Mouse (Mus musculus): Measurements from ENCODE around the gene Syn3.

Gene Syn3

DNA sequence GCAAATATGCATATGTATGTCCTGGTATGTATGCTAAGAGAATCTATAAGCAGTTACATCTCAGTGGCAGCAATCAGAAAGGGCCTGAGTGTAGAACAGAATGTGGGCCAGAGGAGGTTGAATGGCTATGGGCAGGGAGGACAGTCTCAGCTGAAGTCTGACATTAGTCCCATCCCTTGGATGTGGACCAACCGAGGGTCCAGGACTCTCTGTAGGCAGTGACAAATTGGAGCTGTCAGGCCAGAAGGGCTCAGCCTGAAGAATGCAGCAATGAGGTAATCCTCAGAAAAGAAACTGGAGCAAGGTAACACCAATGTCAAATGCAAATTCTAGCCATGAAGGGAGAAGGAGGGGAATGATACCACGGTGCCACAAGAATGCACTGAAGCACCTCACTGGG is 421.4 kb downstream of the Syn3 start:
- DNase-seq = peak in 1 of 2 experiments; percentile 36

DNA sequence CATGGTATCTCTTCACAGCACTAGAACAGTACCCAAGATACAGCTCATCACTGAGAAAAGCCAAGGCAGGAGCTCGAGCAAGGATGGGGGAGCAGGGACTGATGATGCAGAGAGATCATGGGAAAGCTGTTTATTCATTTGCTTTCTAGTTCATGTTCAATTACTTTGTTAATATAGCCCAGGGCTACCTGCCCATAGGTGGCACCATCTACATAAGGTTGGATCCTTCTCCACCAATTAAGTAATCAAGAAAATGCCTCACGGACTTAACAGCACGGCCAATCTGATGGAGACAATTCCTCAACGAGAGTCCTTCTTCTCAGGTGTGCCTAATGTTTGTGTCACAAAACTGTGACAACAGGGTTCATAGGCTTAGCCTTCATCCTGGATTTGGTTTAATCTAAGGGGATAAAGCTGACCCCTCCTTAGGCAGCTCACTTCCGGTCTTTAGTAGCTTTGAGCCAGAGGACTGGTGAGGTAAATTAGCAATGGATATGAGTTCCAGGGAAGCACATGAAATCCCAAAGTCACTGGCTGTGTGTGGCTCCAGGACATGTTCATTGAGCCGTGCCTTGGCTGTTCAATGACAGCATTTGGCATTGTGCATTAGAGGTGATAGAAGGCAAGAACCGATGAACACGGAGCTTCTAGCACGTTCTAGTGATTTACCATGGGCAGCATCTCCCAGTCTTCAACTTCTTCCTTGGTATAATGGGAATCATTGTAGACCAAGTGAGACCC is 423.6 kb downstream of the Syn3 start:
- peak; percentile 56 to 60 for DNase-seq

DNA sequence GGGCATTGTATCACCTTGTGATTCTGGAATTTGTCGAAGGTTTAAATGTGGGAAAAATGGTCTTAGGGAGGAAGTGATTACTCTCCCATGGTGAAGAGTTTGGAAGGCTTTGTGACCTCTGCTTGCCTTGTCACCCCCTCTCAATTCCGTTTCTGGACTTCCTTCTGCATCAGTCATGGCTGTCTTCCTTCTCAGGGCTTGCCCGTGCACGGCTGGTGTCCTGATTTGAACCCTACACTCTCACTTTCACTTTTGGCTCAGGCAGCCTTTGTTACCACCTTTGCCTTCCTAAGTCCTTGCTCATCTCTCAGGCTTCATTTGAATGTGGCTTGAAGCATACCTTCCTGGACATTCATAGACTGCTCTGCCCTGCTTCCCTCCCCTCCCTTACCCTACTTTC is 424.6 kb downstream of the Syn3 start:
- no peak for DNase-seq

DNA sequence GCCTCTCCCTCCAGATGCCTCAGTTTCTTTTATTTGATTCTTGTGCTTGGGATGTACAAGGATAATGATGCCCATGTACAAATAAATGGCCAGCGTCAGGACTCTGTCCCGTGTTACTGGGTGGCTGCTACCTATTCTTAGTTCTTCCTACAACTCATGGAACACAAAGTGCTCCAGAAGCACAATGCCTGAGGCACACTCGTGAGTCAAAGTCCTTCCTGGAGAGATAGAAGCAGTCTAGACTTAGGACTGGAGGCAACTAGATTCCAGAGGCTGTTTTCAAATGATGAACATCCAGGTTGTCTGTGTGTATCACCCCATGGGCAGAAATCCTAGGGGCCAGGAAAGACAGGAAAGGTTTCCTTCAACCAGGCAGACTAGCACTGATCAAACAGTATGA is 427.9 kb downstream of the Syn3 start:
- no peak for DNase-seq

DNA sequence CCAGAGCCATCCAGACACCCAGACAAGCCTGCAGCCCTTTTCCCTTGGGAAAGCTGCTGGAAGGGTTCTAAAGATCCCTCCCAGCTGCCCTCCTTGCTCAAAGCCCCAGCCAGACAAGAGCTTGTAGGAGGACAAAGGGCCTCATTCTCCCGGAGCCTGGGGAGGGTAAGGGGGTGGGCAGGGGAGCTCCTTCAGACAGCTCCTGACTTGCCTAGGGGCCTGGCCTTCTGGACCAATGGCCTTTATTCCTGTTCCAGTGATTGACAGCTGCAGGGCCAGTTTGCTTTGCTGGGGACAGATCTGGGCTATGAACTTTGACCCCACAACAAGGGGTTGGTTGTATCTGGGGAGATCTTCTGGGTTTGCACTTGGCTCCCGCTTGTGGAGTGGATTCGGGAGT is 429.4 kb downstream of the Syn3 start:
- DNase-seq = no peak

DNA sequence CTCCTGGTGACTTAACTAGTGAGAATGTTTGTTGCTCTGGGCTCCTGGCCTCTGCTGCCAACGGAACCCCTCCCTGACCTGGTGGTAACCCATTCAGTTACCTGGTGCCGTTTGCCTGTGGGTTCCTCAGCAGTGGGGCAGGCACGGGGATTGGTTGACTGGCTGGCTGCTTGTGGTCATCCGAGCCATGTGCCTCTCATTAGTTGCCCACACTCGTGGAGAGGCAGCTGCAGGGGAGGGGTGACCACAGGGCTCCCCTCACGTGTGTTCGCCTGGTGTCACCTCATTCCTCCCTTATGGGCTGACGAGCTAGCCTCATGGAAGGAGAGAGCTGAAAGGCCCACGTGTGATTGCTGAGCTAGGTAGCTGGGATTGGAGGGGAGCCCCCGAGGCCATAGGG is 430.8 kb downstream of the Syn3 start:
- no peak for DNase-seq

DNA sequence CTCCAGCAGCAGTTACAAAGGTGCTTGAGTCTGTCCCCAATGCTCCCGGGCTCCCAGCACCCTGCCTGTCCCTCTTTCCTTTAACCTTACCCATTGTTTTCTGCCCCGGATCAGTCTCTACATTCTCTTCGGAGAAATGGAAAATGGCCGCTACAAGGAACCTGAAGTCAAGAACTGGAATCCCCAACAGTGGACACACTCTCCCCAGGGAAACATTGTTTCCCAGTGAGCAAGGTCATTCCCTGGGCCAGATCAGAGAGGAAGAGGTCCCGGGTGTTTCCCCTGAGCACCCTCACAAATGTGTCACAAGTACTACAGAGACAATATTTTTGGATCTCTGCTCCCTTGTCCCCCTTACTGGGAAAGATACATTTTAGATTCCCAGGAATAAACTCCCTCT is 432.0 kb downstream of the Syn3 start:
- no peak for DNase-seq

DNA sequence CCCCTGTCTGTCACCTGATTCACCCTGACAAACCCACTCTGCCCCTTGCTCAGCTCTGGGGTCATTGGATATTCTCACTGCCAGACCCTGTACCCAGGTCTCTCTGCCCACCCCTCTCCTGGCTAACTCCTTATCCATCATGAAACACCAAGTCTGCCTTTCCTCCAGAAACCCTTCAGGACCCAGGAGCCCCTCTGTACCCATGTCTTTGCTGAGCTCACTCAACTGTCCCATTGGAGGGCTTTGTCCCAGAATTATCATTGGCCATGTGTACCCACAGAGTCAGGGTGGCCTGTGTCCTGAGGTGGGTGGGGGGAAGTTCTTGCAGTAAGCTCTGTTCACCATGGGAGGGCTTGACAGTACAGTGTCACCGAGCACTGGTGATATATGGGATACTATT is 433.0 kb downstream of the Syn3 start:
- no peak for DNase-seq

DNA sequence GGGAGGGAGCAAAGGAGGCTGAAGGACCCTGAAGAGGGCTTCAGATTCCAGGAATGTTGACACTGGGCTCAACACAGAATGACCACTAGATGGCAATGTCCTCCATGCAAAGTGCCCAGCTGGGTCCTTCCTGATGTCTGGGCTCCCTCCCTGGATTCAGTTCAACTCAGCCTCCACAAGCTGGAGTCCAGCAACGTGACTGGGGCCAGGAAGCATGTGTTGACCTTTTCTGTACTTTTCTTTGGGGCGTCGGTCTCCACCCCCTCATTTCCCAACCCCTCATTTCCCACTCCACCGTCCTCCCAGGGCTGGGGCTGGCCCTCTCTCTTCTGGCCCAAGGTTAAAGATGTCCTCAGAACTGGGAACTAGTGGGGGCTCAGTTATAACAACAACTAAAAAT is 433.8 kb downstream of the Syn3 start:
- peak; percentile 85 to 86 for DNase-seq

DNA sequence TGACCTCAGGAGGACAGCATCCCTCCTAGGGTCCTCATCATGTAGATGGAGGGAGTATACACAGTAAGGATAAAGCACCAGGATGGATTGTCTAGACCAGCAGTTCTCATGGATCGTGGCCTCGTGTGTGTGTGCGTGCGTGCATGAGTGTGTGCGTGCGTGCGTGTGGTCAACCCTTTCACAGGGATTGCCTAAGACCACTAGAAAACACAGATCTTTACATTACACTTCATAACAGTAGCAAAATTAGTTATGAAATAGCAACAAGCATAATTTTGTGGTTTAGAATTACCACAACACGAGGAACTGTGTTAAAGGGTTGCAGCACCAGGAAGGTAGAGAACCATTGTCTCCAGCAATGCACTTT is 435.7 kb downstream of the Syn3 start:
- no peak for DNase-seq

DNA sequence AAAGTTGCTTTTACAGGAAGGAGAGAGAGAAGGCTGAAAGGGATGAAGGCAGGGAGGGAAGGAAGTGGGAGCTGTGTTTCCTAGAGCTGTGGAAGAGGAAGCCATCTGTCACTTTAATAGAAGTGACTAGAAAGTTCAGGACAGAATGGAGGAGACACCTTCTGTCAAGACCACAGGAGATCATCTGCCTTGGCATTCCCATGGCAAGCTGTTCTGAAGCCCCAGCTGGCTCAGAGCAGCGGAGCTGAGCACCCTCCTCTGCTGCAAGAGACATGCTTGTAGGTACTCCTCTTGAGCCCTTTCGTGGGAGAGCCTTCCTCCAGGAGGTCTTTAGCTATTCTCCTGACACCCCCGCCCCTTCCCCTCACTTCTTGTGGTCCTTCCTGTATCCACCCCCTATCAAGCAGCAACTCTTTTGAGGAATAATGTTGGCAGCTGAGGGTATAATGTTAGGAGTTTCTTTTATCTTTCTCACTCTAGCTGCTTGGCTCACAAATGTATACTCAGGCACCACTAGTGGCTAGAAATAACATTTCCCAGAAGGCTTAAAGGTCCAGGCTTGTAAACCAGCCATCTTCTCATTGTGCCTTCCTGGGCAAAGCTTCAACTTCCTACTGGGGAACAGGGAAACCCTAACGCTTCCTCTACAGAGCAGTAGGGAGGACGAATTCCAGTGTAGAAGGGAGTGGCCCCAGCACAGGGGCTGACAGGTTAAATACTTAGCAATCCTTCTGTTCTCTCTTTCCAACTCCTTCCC is 436.3 kb downstream of the Syn3 start:
- peak; percentile 43 to 72 for DNase-seq

DNA sequence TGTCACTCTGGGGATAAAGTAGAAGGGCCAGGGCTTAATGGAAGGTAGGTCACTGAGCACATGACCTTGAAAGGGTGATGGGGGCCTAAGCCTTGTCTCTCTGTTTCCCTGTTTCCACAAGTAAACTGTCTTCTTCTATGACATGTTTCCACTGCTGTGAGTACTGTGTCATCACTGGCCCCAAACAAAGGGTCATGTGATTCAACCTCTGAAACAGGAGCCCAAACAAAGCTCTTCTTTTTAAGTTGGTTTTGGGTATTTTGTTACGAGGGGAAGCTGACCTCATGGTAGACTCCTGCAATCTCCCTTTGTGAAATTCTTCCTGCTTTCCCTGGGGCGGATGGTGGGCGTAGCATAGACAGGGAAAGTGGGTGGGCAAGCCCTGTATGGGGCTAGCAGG is 438.4 kb downstream of the Syn3 start:
- DNase-seq = no peak

DNA sequence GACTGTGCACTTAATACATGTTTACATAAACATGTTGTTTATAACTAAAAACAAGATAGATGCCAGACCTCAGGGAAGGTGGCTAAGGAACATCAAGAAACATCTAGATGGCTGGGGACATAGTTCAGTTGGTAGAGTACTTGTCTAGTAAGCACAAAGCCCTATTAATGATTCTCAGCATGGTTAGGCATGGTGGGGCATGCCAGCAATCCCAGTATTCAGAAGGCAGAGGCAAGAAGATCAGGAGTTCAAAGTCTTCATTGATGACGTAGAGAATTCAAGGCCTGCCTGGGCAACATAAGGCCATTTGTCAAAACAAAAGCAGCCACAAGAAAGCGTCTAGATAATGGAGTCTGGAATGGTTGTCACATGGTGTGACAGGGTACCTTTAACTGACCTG is 441.0 kb downstream of the Syn3 start:
- DNase-seq = no peak

DNA sequence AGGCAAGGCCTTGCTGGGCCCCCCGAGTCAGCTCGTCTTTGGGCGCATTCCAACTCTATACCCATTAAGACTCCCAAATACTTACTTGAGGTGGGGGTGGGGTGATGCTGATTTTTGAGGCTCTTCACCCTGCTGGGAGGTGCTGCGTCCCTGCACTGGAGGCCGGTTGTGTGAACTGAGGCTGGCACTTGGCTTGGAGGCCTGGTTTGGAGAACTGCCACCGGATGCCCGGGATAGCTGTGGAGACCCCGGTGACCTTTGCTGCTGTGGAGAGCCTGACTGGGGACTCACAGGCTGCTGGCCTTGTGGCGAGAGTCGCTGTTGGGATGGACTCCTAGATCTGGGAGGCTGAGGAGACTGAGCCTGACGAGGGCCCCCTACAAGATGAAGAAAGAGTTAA is 441.4 kb downstream of the Syn3 start:
- no peak for DNase-seq

DNA sequence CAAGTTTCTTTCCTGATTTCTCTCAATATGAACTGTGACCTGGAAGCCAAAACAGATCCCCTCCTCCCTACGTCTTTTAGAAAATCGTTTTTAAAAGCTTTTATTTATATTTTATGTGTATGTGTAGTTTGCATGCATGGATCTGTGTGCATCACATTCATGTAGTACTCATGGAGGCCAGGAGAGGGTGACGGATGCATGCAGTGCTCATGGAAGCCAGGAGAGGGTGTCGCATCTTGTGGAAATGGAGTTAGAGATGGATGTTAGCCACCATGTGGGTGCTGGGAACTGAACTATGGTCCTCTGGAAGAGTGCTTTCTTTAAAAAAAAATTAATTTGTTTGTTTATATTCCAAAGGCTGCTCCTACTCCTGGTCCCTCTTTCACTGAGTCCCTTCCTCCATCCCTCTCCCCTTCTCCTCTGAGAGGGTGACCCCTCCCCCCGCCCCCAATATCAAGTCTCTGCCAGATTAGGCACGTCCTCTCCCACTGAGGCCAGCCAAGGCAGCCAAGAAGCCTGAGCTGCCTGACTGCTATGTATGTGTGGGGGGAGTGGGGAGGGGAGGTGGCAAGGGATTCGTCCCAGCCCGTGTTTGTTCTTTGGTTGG is 442.3 kb downstream of the Syn3 start:
- no peak for DNase-seq

DNA sequence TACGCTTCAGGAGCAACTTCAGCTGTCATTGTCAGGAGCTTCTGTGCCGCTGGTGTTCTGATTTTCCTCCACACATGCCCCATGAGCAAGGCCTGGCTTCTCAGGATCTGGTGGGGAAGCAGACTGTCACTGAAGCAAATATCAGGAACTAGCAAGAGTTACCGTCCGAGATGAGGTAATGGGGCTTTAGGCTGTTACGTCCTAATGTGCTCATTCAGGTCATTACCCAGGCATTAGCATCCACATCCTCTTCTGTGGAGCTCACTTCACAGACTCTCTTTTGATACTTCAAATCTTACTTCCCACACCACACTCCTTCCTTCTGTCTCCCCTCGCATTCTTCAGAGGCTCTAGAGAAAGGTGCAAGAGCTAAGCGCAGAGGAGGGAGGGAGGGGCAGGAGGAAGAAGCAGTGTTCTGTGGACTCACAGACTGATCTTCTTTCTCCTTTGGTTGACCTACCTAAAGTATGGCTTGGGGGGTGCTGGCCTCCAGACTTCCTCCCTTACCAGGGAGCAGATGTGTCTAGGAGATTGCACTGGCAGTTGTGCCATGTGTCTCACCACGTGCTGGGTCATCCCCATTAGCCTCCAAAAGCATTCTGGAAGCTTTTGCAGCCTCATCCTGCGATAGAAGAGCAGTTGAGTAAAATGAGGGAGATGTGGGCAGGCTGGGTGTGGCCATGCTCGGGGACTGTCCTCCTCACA is 445.7 kb downstream of the Syn3 start:
- DNase-seq = no peak

DNA sequence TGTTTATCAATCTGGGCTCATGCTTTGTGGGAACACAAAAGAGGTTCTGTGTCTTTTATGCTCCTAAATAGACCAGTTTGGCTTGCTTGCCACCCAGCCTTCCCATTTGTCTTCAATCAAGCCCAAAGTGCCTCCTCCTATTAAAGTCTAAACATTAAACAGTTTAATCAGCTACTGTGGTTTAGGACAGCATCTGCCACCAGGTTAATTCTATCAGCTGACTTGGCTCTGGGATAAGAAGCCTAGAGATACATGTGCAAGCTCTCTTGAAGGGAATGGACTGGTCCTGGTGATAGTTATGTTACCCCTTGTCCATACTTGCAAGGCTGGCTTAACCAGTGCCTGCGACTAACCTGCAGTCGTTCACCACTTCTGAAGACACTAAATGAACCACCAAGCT is 448.2 kb downstream of the Syn3 start:
- DNase-seq = no peak

DNA sequence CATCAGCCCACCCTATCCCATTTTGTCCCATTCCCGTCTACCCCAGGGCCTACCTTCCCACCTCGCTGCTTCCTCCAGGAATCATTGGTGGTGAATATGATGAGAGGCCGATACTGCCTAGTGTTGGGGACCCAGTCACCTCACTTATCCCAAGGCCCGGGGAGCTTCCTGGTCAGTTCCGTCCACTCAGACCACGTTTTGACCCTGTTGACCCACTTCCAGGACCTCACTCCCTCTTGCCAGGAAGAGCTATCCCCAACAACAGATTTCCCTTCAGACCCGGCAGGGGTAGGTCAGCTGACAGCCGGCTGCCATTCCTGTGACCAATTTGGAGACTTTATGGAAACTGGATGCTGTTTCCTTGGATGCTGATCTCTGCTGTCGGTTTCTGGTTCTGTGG is 450.9 kb downstream of the Syn3 start:
- DNase-seq = no peak

DNA sequence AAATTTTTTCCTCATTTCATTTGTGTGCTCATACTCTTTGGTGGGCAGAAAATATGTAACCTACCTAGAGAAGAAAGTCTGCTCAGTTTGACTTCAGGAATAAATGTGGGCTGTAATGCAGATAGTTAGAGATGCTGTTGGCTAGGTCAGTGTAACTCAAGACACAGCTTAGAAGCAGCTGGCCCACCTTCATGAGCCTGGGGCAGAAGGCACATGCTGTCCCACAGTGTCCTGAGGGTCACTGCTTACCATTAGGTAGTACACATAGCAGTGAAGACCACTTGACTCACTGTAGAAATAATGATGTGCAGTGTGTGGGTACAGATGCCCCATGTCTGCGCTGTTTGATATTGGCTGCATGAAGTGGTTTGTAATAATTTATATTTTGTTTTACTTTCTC is 452.3 kb downstream of the Syn3 start:
- no peak for DNase-seq

DNA sequence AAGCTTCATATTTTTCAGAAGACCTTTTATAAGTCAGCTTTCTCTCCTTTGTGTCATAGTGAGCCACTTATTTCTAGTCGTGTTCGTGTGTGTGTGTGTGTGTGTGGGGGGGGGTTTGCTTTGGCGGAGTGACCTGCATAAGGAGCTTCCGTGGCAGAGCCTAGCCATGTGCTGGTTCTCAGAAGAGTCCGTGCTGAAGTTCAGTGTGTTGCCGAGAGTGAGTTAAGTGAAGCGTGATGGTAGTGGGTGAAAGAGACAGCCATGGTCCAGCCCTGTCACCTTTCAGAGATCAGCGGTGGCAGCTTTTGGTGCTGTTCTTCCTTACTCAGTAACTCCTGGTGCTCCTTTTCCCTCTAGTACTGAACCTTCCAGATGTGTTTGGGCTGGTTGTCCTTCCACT is 454.6 kb downstream of the Syn3 start:
- no peak for DNase-seq

DNA sequence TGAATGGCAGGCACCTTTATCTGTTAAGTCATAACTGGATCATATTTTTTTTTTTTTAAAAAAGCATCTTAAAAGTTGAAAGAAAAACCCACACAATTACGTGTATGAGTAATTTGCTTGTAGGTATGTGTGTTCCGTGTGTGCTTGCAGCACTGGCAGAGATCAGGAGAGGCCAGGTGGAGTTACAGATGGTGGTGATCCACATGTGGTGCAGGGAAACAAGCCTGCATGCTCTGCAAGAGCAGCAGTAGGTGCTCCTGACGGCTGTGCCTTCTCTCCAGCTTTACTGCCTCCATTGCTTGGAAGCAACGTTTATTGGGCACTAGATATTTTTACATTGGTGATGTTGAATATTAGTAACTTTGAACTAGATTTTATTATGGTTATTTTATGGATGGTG is 455.0 kb downstream of the Syn3 start:
- peak; percentile 55 to 70 for DNase-seq

DNA sequence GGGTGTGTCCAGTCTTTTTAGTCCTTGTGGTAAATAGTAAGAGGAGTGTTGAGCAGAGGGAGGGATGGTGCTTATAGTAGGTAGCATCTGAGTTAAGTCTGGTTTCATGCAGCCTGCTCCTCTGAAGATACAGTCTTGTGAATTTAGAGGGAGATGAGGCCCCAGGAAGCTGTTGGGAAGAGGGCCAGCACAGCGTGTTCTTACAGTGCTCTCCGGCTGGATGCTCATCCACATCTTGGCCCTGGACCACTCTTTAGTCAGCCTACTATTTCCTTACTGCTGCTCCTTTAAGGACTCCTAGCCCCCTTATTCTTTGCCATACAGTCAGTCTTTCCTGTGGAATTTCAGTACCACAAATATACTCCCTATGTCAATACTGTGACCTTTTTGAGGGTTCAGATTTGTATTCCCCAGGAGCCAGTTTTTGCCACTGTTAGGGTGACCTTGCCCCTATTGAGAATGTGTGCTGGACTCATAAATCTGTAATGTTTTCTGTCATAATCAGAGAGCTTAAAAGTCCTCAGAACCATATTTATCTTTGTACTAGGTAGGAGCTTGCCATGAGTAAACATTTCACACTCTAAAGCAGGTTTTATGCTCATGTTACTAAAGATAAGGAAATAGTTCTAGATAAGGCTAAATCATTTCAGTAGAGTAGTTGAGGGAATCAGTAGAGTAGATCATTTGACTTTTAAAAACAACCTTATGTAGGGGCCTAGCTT is 464.5 kb downstream of the Syn3 start:
- no peak for DNase-seq

DNA sequence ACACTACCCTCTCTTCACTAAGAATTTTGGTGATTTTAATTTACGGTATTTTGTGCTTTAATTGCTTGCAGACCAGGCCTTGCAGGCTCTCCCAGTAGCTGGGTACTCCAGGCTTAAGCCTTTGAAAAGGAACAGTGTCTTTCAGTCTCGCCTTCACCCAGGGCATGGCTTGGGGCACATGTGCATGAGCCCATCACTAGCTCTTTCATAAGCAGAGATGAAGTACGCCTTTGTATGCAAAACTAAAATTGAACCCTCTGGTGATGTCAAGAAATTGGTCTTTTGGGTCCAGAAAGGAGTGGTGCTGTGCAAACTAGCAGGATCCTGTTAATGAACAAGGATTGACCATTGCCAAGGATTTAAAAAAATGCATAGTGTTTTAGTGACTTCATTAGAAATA is 466.2 kb downstream of the Syn3 start:
- no peak for DNase-seq

Measured in cerebellum, postnatal 14 days (tissue).